Mouse (Mus musculus) limb, embryonic 15.5 days (tissue): ENCODE data around the gene Krtap4-16. TPM values are rescaled to one million over a fixed set of nuclear protein-coding genes. Genes with fewer than 3 reads are reported as not detected.
"Not testable (repeated sequence)": the region's sequence is repeated elsewhere in the genome, so short reads cannot be mapped to it uniquely, and the experiment has no call there.

Experiments used
- ATAC-seq: fragments of 200-750 bp; cut with Nextera tagmentation; 2 replicates; pipeline ENCODE4 v1.8.0; 2017; ENCODE audit warnings: low read depth, moderate TSS enrichment; ENCODE audit not compliant: insufficient number of reproducible peaks, low FRiP score, low TSS enrichment
- H3K27ac ChIP-seq: fragments of 300-500 bp; sonication (generic); 2 replicates; pipeline ENCODE4 v1.5.1; 2015; ENCODE audit warnings: moderate library complexity, mild to moderate bottlenecking, inconsistent platforms
- H3K27me3 ChIP-seq: fragments of 300-500 bp; sonication (generic); 2 replicates; pipeline ENCODE4 v1.6.1; 2015; ENCODE audit warnings: inconsistent platforms
- H3K36me3 ChIP-seq: fragments of 300-500 bp; sonication (generic); 2 replicates; pipeline ENCODE4 v1.6.1; 2015; ENCODE audit warnings: inconsistent platforms
- H3K4me1 ChIP-seq: fragments of 300-500 bp; sonication (generic); 2 replicates; pipeline ENCODE4 v1.6.1; 2015; ENCODE audit warnings: inconsistent platforms
- H3K4me2 ChIP-seq: fragments of 300-500 bp; sonication (generic); 2 replicates; pipeline ENCODE4 v1.6.1; 2015; ENCODE audit warnings: mild to moderate bottlenecking, inconsistent platforms
- H3K4me3 ChIP-seq: fragments of 300-500 bp; sonication (generic); 2 replicates; pipeline ENCODE4 v1.5.1; 2015; ENCODE audit warnings: mild to moderate bottlenecking, inconsistent platforms
- H3K9ac ChIP-seq: fragments of 300-500 bp; sonication (generic); 2 replicates; pipeline ENCODE4 v1.6.1; 2015; ENCODE audit warnings: inconsistent platforms
- H3K9me3 ChIP-seq: fragments of 300-500 bp; sonication (generic); 2 replicates; pipeline ENCODE4 v1.6.1; 2016; ENCODE audit warnings: inconsistent platforms
- WGBS: fragments of 180-500 bp; shearing (Covaris S2); methylation state at CpG from one replicate; pipeline ENCODE4 v1.1.7; 2015; 5-methylcytosine and 5-hydroxymethylcytosine counted together
- polyA plus RNA-seq: library from polyadenylated mRNA; unstranded; fragments of >200 nt; fragmentation: Nextera tagmentation; extraction: Ambion mirVana; gene quantifications from 2 replicates; pipeline ENCODE4 v1.2.1, GENCODE M21; 2015

The Krtap4-16 gene
- polyA plus RNA-seq: not detected in 2 replicates

DNA sequence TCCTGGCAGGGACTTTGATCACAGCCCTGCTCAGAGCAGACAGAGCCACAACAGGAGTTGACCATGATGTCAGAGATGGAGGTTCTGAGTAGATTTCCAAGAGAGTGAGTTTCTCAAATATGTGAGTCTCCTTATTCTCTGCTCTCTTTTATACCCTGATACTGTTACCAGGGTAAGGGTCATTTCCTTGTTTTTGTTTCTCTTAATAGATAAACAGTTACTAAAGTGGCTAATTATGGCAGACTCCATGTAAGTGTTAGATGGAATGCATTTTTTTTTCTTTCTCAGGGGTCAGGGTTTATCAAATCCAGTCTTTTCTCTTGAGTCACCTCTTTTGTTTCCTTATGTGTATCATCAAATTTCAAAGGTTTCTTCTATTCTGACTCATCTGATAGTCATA is at the start of gene Krtap4-16:
Krtap4-16 (minus strand) TSS at position 101 of the 400 bp plus-strand sequence.
- H3K27ac ChIP-seq: no peak within 1 kb of the TSS
- H3K36me3 ChIP-seq: no peaks in the 10 kb centered on the region
- no peak within 1 kb of the TSS for H3K4me2 ChIP-seq
- H3K9me3 ChIP-seq: no peaks in the 10 kb centered on the region
- H3K4me3 ChIP-seq: no peak within 1 kb of the TSS
- H3K27me3 ChIP-seq: no peaks in the 10 kb centered on the region
- H3K4me1 ChIP-seq: no peaks in the 10 kb centered on the region
- no peak within 1 kb of the TSS for H3K9ac ChIP-seq
- ATAC-seq: no peak

DNA sequence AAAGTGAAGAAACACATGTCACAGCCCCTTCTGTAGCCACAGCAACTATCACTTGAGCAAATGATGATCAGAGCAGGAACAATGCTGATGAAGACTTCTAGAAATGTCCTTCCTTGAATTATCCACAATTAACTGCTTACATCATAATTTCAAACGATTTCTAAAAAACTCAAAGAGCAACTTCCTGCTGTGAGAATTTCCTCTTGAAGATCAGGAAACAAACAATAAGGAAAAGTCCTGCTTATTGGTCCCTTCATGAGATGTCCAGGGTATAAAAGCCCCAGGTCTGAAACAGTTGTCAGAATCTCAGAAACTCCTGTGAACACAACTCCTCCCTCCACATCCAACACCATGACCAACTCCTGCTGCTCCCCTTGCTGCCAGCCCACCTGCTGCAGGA is 27.5 kb upstream of the Krtap4-16 start, which contains the start of gene Gm11567:
Gm11567 (plus strand) TSS at position 301 of the 400 bp plus-strand sequence.
- not testable (repeated sequence) for H3K9ac ChIP-seq, H3K9me3 ChIP-seq, H3K27me3 ChIP-seq, ATAC-seq, H3K36me3 ChIP-seq, H3K4me3 ChIP-seq, H3K27ac ChIP-seq, H3K4me2 ChIP-seq, H3K4me1 ChIP-seq
- WGBS: 31% methylated on average over 1 of the region's 1 CpGs

DNA sequence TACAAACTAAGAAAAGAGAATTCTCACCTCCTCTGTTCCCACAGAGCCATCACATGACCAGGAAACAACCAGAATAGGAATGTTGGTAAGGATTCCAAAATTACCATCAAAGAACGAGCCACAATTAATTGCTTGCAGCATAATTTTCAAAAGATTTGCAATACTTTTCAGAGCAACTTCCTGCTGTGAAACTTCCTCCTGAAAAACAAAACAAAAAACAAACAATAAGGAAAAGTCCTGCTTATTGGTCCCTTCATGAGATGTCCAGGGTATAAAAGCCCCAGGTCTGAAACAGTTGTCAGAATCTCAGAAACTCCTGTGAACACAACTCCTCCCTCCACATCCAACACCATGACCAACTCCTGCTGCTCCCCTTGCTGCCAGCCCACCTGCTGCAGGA is 21.7 kb upstream of the Krtap4-16 start, which contains the start of gene Krtap9-1:
Krtap9-1 (plus strand) TSS at position 301 of the 400 bp plus-strand sequence.
- not testable (repeated sequence) for H3K27me3 ChIP-seq, H3K27ac ChIP-seq, H3K9ac ChIP-seq, H3K4me1 ChIP-seq, ATAC-seq, H3K36me3 ChIP-seq, H3K9me3 ChIP-seq, H3K4me2 ChIP-seq, H3K4me3 ChIP-seq
- 60% methylated on average over 1 of the region's 1 CpGs for WGBS

- 51% methylated on average over 1 of the region's 1 CpGs for WGBS
- not testable (repeated sequence) for ATAC-seq
These were observed 12.8 kb upstream of the Krtap4-16 start, which contains the start of gene Gm11559 for GRCm38 (mm10) chr11:99864176-99864575. TSS of gene Gm11559 (plus strand) at chr11:99864476.

DNA sequence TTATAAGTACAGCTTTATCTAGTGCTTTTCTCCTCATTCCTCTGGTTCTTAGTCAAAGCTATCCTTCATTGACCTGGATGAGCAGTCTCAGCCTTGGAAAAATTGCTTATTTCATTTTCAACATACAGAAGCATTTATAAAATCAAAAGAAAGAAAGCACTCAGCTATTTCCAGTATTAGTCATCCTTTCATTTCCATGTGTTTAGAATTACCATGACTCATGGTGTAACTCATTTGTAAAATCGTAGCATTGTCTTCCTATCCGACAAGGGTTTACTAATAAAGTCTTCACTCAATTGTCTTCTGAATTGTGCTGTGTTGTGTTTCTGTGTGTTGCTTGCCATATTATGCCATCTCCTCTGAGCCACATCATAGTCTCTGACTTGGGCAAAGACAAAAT is 7.4 kb upstream of the Krtap4-16 start:
- Histone ChIP-seq H3K4me3 (no peak overlapping the region), H3K4me1 (no peaks in the 10 kb centered on the region), H3K4me2 (no peak overlapping the region), H3K27ac (no peak overlapping the region), H3K27me3 (no peaks in the 10 kb centered on the region), H3K9ac (no peak overlapping the region), H3K9me3 (no peaks in the 10 kb centered on the region), H3K36me3 (no peaks in the 10 kb centered on the region)
- ATAC-seq: no peak
- WGBS: 70% methylated on average over 2 of the region's 2 CpGs

More at GRCm38 (mm10) chr11:99864176-99864575, 12.8 kb upstream of the Krtap4-16 start, which contains the start of gene Gm11559:
- H3K4me3 ChIP-seq, H3K27me3 ChIP-seq, H3K4me2 ChIP-seq, H3K4me1 ChIP-seq, H3K36me3 ChIP-seq, H3K9me3 ChIP-seq, H3K27ac ChIP-seq, H3K9ac ChIP-seq: not testable (repeated sequence)

- no peak within 1 kb of the TSS for H3K4me3 ChIP-seq
- whole genome bisulfite sequencing: 80% methylated on average over 2 of the region's 2 CpGs
- no peaks in the 10 kb centered on the region for H3K36me3 ChIP-seq
- H3K4me2 ChIP-seq: no peak within 1 kb of the TSS
- H3K27me3 ChIP-seq: no peaks in the 10 kb centered on the region
- no peaks in the 10 kb centered on the region for H3K9me3 ChIP-seq
- H3K4me1 ChIP-seq: no peaks in the 10 kb centered on the region
- H3K27ac ChIP-seq: no peak within 1 kb of the TSS
- ATAC-seq: no peak
- no peak within 1 kb of the TSS for H3K9ac ChIP-seq
These were observed 6.2 kb upstream of the Krtap4-16 start, which contains the start of gene Gm11568 for GRCm38 (mm10) chr11:99857617-99858016. TSS of gene Gm11568 (plus strand) at chr11:99857917.

- H3K27me3 ChIP-seq: no peaks in the 10 kb centered on the region
- no peak for ATAC-seq
- H3K36me3 ChIP-seq: no peaks in the 10 kb centered on the region
- H3K27ac ChIP-seq: no peak overlapping the region
- no peaks in the 10 kb centered on the region for H3K9me3 ChIP-seq
- H3K4me1 ChIP-seq: no peaks in the 10 kb centered on the region
- H3K4me3 ChIP-seq: no peak overlapping the region
- H3K4me2 ChIP-seq: no peak overlapping the region
- WGBS: 61% methylated on average over 3 of the region's 3 CpGs
- no peak overlapping the region for H3K9ac ChIP-seq
These were observed 2.7 kb upstream of the Krtap4-16 start for GRCm38 (mm10) chr11:99854121-99854520.

DNA sequence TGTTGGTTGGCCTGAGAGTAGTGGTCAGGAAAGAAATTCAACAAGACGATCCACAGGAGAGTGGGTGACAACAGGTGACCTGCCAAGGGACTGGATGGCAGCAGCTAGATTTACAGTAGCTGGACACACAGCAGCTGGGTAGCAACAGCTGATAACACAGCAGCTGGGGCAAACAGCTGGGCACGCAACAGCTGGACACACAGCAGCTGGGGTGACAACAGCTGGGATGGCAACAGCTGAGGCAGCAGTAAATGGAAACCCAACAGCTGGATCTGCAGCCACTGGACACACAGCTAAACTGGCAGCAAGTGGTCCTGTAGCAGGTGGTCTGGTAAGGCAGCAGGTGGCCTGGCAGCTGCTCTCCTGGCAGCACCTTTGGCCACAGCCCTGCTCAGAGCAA is 4.7 kb downstream of the Krtap4-16 start:
- no peak for ATAC-seq
- H3K9me3 ChIP-seq: no peaks in the 10 kb centered on the region
- WGBS: 86% methylated on average over 2 of the region's 2 CpGs

GRCm38 (mm10) chr11:99842185-99842584 is 9.2 kb downstream of the Krtap4-16 start:
- Histone ChIP-seq H3K27me3 (no peaks in the 10 kb centered on the region), H3K4me3 (no peak overlapping the region), H3K9me3 (no peaks in the 10 kb centered on the region), H3K4me1 (no peaks in the 10 kb centered on the region), H3K4me2 (no peak overlapping the region), H3K36me3 (no peaks in the 10 kb centered on the region), H3K9ac (no peak overlapping the region), H3K27ac (no peak overlapping the region)
- ATAC-seq: no peak
- WGBS: 32% methylated on average over 1 of the region's 1 CpGs

More for the DNA sequence above, 4.7 kb downstream of the Krtap4-16 start:
- H3K4me2 ChIP-seq: no peak overlapping the region
- H3K36me3 ChIP-seq: no peaks in the 10 kb centered on the region
- H3K9ac ChIP-seq: no peak overlapping the region
- no peaks in the 10 kb centered on the region for H3K27me3 ChIP-seq
- no peaks in the 10 kb centered on the region for H3K4me1 ChIP-seq
- H3K27ac ChIP-seq: no peak overlapping the region
- no peak overlapping the region for H3K4me3 ChIP-seq

DNA sequence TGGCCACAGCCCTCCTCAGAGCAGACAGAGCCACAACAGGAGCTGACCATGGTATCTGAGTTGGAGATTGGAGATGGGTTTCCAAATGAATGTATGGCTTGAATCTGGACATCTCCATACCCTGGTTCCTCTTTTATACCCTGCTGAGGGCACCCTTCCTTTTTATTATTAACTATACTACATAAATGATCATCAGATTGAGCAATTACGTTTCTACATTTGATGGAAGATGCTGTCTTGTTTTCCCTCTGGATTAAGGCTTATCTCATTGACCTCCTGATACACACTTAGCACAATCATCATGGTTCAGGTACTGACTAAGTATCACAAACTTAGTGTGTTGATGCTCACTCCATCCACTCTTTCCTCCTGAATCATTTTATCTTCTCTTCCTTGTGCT is 13.4 kb downstream of the Krtap4-16 start, which contains the start of gene 2300003K06Rik:
2300003K06Rik (minus strand) TSS at position 101 of the 400 bp plus-strand sequence.
- H3K4me1 ChIP-seq: no peaks in the 10 kb centered on the region
- H3K4me3 ChIP-seq: no peak within 1 kb of the TSS
- no peak for ATAC-seq
- no peak within 1 kb of the TSS for H3K4me2 ChIP-seq
- H3K27ac ChIP-seq: no peak within 1 kb of the TSS
- H3K36me3 ChIP-seq: no peaks in the 10 kb centered on the region
- H3K9ac ChIP-seq: no peak within 1 kb of the TSS
- H3K9me3 ChIP-seq: no peaks in the 10 kb centered on the region
- no peaks in the 10 kb centered on the region for H3K27me3 ChIP-seq
- WGBS: 63% methylated on average over 1 of the region's 1 CpGs

- H3K27me3 ChIP-seq, H3K4me1 ChIP-seq, H3K4me3 ChIP-seq, H3K9me3 ChIP-seq, H3K4me2 ChIP-seq, H3K27ac ChIP-seq, ATAC-seq, H3K36me3 ChIP-seq, H3K9ac ChIP-seq: not testable (repeated sequence)
- 78% methylated on average over 2 of the region's 2 CpGs for WGBS
These were observed 35.8 kb downstream of the Krtap4-16 start, which contains the start of gene Gm11564 for GRCm38 (mm10) chr11:99815566-99815965. TSS of gene Gm11564 (minus strand) at chr11:99815666.

DNA sequence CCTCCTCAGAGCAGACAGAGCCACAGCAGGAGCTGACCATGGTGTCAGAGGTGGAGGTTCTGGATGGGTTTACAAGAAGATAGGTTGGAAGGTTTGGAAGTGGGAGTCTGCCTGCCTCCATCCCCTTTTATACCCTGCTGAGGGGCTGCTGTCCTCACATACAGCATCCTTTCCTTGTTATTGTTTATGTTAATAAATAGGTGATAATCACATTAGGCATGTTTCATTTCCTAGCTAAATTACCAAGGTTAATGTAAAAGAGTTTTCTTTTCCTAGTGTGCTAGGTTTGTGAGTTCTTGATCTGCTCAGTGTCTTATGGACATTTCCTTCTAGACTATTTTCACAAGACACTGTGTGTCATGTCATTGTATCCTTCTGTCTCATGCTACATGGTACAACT is 41.6 kb downstream of the Krtap4-16 start, which contains the start of gene Krtap4-13:
Krtap4-13 (minus strand) TSS at position 101 of the 400 bp plus-strand sequence.
- H3K27ac ChIP-seq, H3K9ac ChIP-seq, H3K9me3 ChIP-seq, H3K4me3 ChIP-seq, H3K4me1 ChIP-seq, ATAC-seq, H3K27me3 ChIP-seq, H3K4me2 ChIP-seq, H3K36me3 ChIP-seq: not testable (repeated sequence)

DNA sequence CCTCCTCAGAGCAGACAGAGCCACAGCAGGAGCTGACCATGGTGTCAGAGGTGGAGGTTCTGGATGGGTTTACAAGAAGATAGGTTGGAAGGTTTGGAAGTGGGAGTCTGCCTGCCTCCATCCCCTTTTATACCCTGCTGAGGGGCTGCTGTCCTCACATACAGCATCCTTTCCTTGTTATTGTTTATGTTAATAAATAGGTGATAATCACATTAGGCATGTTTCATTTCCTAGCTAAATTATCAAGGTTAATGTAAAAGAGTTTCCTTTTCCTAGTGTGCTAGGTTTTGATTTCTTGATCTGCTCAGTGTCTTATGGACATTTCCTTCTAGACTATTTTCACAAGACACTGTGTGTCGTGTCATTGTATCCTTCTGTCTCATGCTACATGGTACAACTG is 47.1 kb downstream of the Krtap4-16 start, which contains the start of gene Gm11554:
Gm11554 (minus strand) TSS at position 101 of the 400 bp plus-strand sequence.
- H3K36me3 ChIP-seq, ATAC-seq: not testable (repeated sequence)

More for the DNA sequence above, 47.1 kb downstream of the Krtap4-16 start, which contains the start of gene Gm11554:
- no CpG with 5 or more reads among the region's 1 CpGs for WGBS
- H3K9ac ChIP-seq, H3K9me3 ChIP-seq, H3K4me3 ChIP-seq, H3K27ac ChIP-seq, H3K4me2 ChIP-seq, H3K4me1 ChIP-seq, H3K27me3 ChIP-seq: not testable (repeated sequence)
